Mouse (Mus musculus) embryonic facial prominence, embryonic 15.5 days (tissue): ENCODE results near the gene Tbc1d22a. TPM values are rescaled to one million over a fixed set of nuclear protein-coding genes. Genes with fewer than 3 reads are reported as not detected.

ENCODE experiments used
- ATAC-seq: fragments of 200-750 bp; cut with Nextera tagmentation; 2 replicates; pipeline ENCODE4 v1.8.0; 2017; ENCODE audit warnings: low read depth, moderate TSS enrichment; ENCODE audit not compliant: insufficient number of reproducible peaks, low FRiP score, low TSS enrichment
- H3K27ac ChIP-seq: fragments of 300-500 bp; sonication (generic); replicated peaks from 2 replicates; pipeline ENCODE4 v1.5.1; 2015; ENCODE audit warnings: mild to moderate bottlenecking, inconsistent platforms
- H3K27me3 ChIP-seq: fragments of 300-500 bp; sonication (generic); 2 replicates; pipeline ENCODE4 v1.6.1; 2015; ENCODE audit warnings: inconsistent platforms
- H3K36me3 ChIP-seq: fragments of 300-500 bp; sonication (generic); 2 replicates; pipeline ENCODE4 v1.6.1; 2015; ENCODE audit warnings: mild to moderate bottlenecking, inconsistent platforms
- H3K4me1 ChIP-seq: fragments of 300-500 bp; sonication (generic); 2 replicates; pipeline ENCODE4 v1.6.1; 2015; ENCODE audit warnings: inconsistent platforms
- H3K4me2 ChIP-seq: fragments of 300-500 bp; sonication (generic); replicated peaks from 2 replicates; pipeline ENCODE4 v1.6.1; 2015; ENCODE audit warnings: mild to moderate bottlenecking, inconsistent platforms
- H3K4me3 ChIP-seq: fragments of 300-500 bp; sonication (generic); replicated peaks from 2 replicates; pipeline ENCODE4 v1.5.1; 2015; ENCODE audit warnings: mild to moderate bottlenecking, inconsistent platforms
- H3K9ac ChIP-seq: fragments of 300-500 bp; sonication (generic); 2 replicates; pipeline ENCODE4 v1.6.1; 2015; ENCODE audit warnings: inconsistent platforms
- H3K9me3 ChIP-seq: fragments of 300-500 bp; sonication (generic); replicated peaks from 2 replicates; pipeline ENCODE4 v1.6.1; 2016; ENCODE audit warnings: inconsistent platforms
- WGBS: fragments of 180-500 bp; shearing (Covaris S2); methylation state at CpG from one replicate; pipeline ENCODE4 v1.1.7; 2015; 5-methylcytosine and 5-hydroxymethylcytosine counted together
- polyA plus RNA-seq: library from polyadenylated mRNA; unstranded; fragments of >200 nt; fragmentation: Nextera tagmentation; extraction: Ambion mirVana; gene quantifications from 2 replicates; pipeline ENCODE4 v1.2.1, GENCODE M21; 2015

Tbc1d22a gene
- polyA plus RNA-seq, 1 experiment from 2014 or later = 12.4 TPM

GRCm38 (mm10) chr15:86415951-86416350, 201.7 kb downstream of the Tbc1d22a start:
- no peak overlapping the region for H3K4me3 ChIP-seq
- no peak overlapping the region for H3K4me2 ChIP-seq
- H3K27ac ChIP-seq = no peak overlapping the region
- H3K36me3 ChIP-seq = no peaks in the 10 kb centered on the region
- 60% methylated on average over 6 of the region's 6 CpGs for WGBS
- H3K4me1 ChIP-seq = no peaks in the 10 kb centered on the region
- H3K9me3 ChIP-seq = no peaks in the 10 kb centered on the region
- no peak for ATAC-seq
- no peak overlapping the region for H3K9ac ChIP-seq
- H3K27me3 ChIP-seq = no peaks in the 10 kb centered on the region

GRCm38 (mm10) chr15:86418436-86418835, 204.2 kb downstream of the Tbc1d22a start:
- Histone ChIP-seq H3K27me3 (no peaks in the 10 kb centered on the region), H3K9ac (no peak overlapping the region), H3K9me3 (no peaks in the 10 kb centered on the region), H3K4me2 (no peak overlapping the region), H3K4me3 (no peak overlapping the region), H3K27ac (no peak overlapping the region), H3K36me3 (no peaks in the 10 kb centered on the region), H3K4me1 (no peaks in the 10 kb centered on the region)
- 73% methylated on average over 2 of the region's 2 CpGs for WGBS
- ATAC-seq = no peak

GRCm38 (mm10) chr15:86419620-86420019, 205.4 kb downstream of the Tbc1d22a start:
- Histone ChIP-seq H3K27ac (no peak overlapping the region), H3K9me3 (no peaks in the 10 kb centered on the region), H3K4me2 (no peak overlapping the region), H3K36me3 (no peaks in the 10 kb centered on the region), H3K9ac (no peak overlapping the region), H3K4me3 (no peak overlapping the region), H3K27me3 (no peaks in the 10 kb centered on the region), H3K4me1 (no peaks in the 10 kb centered on the region)
- WGBS = 80% methylated on average over 6 of the region's 6 CpGs
- 0 out of 2 replicates have a peak, but pooled peaks have one; percentile 34 for ATAC-seq

GRCm38 (mm10) chr15:86422858-86423257, 208.6 kb downstream of the Tbc1d22a start:
- no peak for ATAC-seq
- Histone ChIP-seq H3K4me1 (no peaks in the 10 kb centered on the region), H3K4me2 (no peak overlapping the region), H3K4me3 (no peak overlapping the region), H3K9me3 (no peaks in the 10 kb centered on the region), H3K27ac (no peak overlapping the region), H3K9ac (no peak overlapping the region), H3K27me3 (no peaks in the 10 kb centered on the region), H3K36me3 (no peaks in the 10 kb centered on the region)
- WGBS = 51% methylated on average over 1 of the region's 1 CpGs

- Histone ChIP-seq H3K9ac (no peak overlapping the region), H3K27me3 (no peaks in the 10 kb centered on the region), H3K27ac (no peak overlapping the region), H3K4me3 (no peak overlapping the region), H3K9me3 (no peaks in the 10 kb centered on the region), H3K4me2 (no peak overlapping the region), H3K36me3 (no peaks in the 10 kb centered on the region), H3K4me1 (no peaks in the 10 kb centered on the region)
- WGBS = 68% methylated on average over 2 of the region's 2 CpGs
- no peak for ATAC-seq
These were observed 209.6 kb downstream of the Tbc1d22a start for GRCm38 (mm10) chr15:86423884-86424283.

- no peaks in the 10 kb centered on the region for H3K27me3 ChIP-seq
- H3K9ac ChIP-seq = no peak overlapping the region
- H3K9me3 ChIP-seq = no peaks in the 10 kb centered on the region
- 64% methylated on average over 8 of the region's 8 CpGs for WGBS
- ATAC-seq = no peak
- H3K4me1 ChIP-seq = no peaks in the 10 kb centered on the region
- H3K4me2 ChIP-seq = no peak overlapping the region
- H3K27ac ChIP-seq = no peak overlapping the region
- H3K4me3 ChIP-seq = no peak overlapping the region
- no peaks in the 10 kb centered on the region for H3K36me3 ChIP-seq
These were observed 210.7 kb downstream of the Tbc1d22a start for GRCm38 (mm10) chr15:86424971-86425370.

GRCm38 (mm10) chr15:86426364-86427000, 212.2 kb downstream of the Tbc1d22a start:
- Histone ChIP-seq H3K27ac (no peak overlapping the region), H3K36me3 (no peaks in the 10 kb centered on the region), H3K9ac (no peak overlapping the region), H3K4me3 (no peak overlapping the region), H3K27me3 (no peaks in the 10 kb centered on the region), H3K4me1 (no peaks in the 10 kb centered on the region), H3K9me3 (no peaks in the 10 kb centered on the region), H3K4me2 (no peak overlapping the region)
- 75% methylated on average over 5 of the region's 5 CpGs for whole genome bisulfite sequencing
- ATAC-seq = no peak

- no peaks in the 10 kb centered on the region for H3K9me3 ChIP-seq
- 79% methylated on average over 4 of the region's 4 CpGs for WGBS
- no peak overlapping the region for H3K27ac ChIP-seq
- H3K36me3 ChIP-seq = no peaks in the 10 kb centered on the region
- ATAC-seq = no peak
- H3K27me3 ChIP-seq = no peaks in the 10 kb centered on the region
- H3K4me1 ChIP-seq = no peaks in the 10 kb centered on the region
- H3K4me3 ChIP-seq = no peak overlapping the region
- H3K9ac ChIP-seq = no peak overlapping the region
- no peak overlapping the region for H3K4me2 ChIP-seq
These were observed 213.2 kb downstream of the Tbc1d22a start for GRCm38 (mm10) chr15:86427439-86427838.

- no peak overlapping the region for H3K4me2 ChIP-seq
- no peaks in the 10 kb centered on the region for H3K9me3 ChIP-seq
- no peak overlapping the region for H3K27ac ChIP-seq
- no peaks in the 10 kb centered on the region for H3K4me1 ChIP-seq
- no peaks in the 10 kb centered on the region for H3K27me3 ChIP-seq
- 82% methylated on average over 5 of the region's 5 CpGs for WGBS
- H3K4me3 ChIP-seq = no peak overlapping the region
- H3K36me3 ChIP-seq = no peaks in the 10 kb centered on the region
- ATAC-seq = no peak
- H3K9ac ChIP-seq = no peak overlapping the region
These were observed 214.2 kb downstream of the Tbc1d22a start for GRCm38 (mm10) chr15:86428496-86428895.

- Histone ChIP-seq H3K4me3 (no peak overlapping the region), H3K4me1 (no peaks in the 10 kb centered on the region), H3K27ac (no peak overlapping the region), H3K27me3 (no peaks in the 10 kb centered on the region), H3K9ac (no peak overlapping the region), H3K36me3 (no peaks in the 10 kb centered on the region), H3K9me3 (no peaks in the 10 kb centered on the region), H3K4me2 (no peak overlapping the region)
- ATAC-seq = no peak
- WGBS = 62% methylated on average over 8 of the region's 8 CpGs
These were observed 215.6 kb downstream of the Tbc1d22a start for GRCm38 (mm10) chr15:86429766-86430335.

- Histone ChIP-seq H3K9me3 (no peaks in the 10 kb centered on the region), H3K4me1 (no peaks in the 10 kb centered on the region), H3K27me3 (no peaks in the 10 kb centered on the region), H3K9ac (no peak overlapping the region), H3K4me3 (no peak overlapping the region), H3K27ac (no peak overlapping the region), H3K36me3 (no peaks in the 10 kb centered on the region), H3K4me2 (no peak overlapping the region)
- 60% methylated on average over 11 of the region's 11 CpGs for WGBS
- ATAC-seq = peak; percentile 51; the same call in 1 of the 2 replicates
These were observed 217.4 kb downstream of the Tbc1d22a start for GRCm38 (mm10) chr15:86431539-86432080.

GRCm38 (mm10) chr15:86432791-86433190, 218.5 kb downstream of the Tbc1d22a start:
- Histone ChIP-seq H3K4me3 (no peak overlapping the region), H3K9me3 (no peaks in the 10 kb centered on the region), H3K27ac (no peak overlapping the region), H3K36me3 (no peaks in the 10 kb centered on the region), H3K27me3 (no peaks in the 10 kb centered on the region), H3K4me2 (no peak overlapping the region), H3K4me1 (no peaks in the 10 kb centered on the region), H3K9ac (no peak overlapping the region)
- ATAC-seq = no peak
